Mouse (Mus musculus) monocyte, adult 59 days (primary cell): ENCODE results near the gene Tpd52l1. TPM values are rescaled to one million over a fixed set of nuclear protein-coding genes. Genes with fewer than 3 reads are reported as not detected.

Experiments used
- total RNA-seq, 2 experiments: library from RNA; stranded (reverse); gene quantifications; one replicate each; pipeline ENCODE4 v1.2.4; 2023

Gene Tpd52l1
- not detected for total RNA-seq

DNA sequence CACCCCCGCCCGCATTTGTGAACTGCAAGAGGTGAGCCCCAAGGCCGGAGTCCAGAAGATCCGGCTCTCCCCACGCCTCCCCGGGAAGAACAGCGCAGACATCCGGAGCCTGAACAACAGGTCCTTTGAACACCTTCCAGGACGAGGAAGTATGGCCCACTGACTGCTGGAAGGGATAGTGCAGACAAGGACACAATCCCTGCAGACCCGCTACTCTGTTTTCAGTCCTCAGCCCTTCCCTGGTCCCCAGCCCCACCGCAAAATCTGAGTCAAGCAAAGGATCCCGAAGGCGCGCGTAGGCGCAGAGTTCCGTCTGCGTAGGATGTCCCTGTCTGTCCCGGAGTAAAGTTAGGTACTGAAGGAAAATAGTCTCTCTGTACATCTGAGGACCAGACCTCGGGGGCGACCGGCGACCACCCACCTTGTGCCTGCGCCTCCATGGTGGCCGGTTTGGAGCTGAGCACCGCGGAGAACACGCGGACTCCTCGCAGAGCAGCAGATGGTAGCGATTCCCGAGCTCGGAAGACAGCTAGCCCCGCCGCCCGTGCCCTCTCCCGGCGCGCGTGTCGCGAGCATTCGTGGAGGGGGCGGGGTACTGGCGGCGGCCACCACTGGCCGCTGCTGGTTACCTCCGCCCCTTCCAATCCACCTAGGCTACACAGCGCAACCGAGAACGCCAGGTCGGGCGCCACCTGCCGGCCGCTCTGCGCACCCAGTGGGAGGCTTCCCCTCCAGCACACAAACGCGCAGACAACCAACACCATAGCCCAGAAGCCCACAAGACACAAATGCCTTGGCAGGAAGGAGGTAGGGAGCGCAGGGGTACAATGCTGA lies at the start of gene Tpd52l1:
Tpd52l1 (minus strand) TSS at position 668 of the 834 bp plus-strand sequence.

GRCm38 (mm10) chr10:31312865-31313848 lies 132.6 kb downstream of the Tpd52l1 start, which contains the start of gene Hddc2:
Gene Hddc2 (plus strand): TSS chr10:31313383.

Other genes starting within 250 kb of the Tpd52l1 start
- gene Hddc2, start 132.6 kb downstream of the Tpd52l1 start, total RNA-seq, result 1 to 10 TPM; 7.2 to 8.0 TPM
- 1 to 10 TPM; 4.6 to 5.3 TPM for gene Rnf217, start 163.2 kb upstream of the Tpd52l1 start, total RNA-seq